Mouse (Mus musculus): ENCODE results near the gene Tbc1d21.

The Tbc1d21 gene

DNA sequence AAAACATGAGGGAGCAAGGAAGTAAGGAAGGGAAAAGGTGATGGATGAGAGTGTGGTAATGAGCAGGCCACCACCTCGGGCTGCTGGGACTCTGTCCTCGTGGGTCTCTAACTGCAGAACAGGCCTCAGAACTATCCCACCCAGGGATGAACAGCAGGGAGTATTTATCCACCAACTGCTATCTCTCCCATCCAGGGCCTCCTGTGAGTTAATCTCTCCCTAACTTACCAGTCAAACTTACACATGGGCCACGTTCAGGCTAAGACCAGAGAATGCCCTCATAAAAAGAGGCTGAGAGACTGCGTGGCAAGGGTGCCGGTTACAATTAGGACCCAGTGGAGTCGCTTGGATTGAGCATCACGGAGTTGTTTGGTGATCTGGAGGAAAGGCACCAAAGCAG is 24.3 kb downstream of the Tbc1d21 start:
- no peak for DNase-seq (ENCODE audit: low spot score in 2 of 2)

DNA sequence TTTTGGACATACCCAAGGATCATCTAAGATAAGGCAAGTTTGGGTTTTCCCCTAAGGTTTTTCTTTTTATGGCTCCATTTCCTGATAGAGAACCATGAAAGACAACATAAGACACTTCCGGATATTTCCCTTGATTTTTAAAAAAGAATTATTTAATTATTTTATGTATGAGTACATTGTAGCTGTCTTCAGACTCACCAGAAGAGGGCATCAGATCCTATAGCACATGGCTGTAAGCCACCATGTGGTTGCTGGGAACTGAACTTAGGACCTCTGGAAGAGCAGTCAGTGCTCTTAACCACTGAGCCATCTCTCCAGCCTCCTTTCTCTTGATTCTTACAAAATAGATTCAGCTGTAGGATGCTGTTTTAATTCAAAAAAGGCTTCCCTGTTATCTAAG is 28.5 kb downstream of the Tbc1d21 start:
- DNase-seq (ENCODE audit: low spot score in 2 of 2): no peak

- no peak for DNase-seq (ENCODE audit: low spot score in 2 of 2)
Measured at GRCm38 (mm10) chr9:58336650-58337281, 33.5 kb downstream of the Tbc1d21 start.

DNA sequence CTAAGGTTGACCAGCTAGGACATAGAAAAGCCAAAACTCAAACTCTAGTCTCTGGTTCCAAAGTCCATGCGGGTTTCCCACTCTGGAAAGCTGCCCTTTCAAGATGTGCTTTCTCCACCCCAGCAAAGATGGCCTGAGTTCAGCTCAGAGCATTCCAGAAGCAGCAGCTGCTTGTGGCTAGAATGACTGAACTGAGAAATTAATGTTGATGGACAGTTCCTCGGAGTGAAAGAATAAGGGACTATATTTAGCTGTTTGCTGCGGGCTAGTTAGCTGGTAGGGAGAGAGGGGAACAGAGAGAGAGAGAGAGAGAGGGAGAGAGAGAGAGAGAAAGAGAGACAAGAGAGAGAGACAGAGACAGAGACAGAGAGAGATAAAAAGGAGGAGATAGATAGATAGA is 39.0 kb downstream of the Tbc1d21 start:
- no peak for DNase-seq (ENCODE audit: low spot score in 2 of 2)

DNA sequence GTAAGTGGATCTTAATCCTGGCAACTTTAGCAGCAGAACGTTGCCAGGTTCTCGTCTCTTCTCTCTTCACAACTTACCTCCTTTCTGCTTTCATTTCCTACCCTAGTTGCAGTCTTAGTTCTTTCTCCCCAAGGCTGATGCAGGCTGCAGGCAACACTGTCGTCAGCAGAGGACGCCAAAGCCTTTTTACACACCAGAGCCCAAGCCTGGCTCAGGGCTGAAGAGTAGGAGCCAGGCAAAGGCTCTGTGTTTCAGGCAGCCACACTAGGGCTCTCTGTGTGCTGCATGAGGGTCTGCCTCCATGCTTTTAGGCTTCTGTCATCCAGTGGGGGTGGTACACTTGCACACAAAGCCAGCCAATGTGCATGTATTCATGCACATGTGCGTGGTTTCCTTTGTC is 40.0 kb downstream of the Tbc1d21 start:
- no peak for DNase-seq (ENCODE audit: low spot score in 2 of 2)

DNA sequence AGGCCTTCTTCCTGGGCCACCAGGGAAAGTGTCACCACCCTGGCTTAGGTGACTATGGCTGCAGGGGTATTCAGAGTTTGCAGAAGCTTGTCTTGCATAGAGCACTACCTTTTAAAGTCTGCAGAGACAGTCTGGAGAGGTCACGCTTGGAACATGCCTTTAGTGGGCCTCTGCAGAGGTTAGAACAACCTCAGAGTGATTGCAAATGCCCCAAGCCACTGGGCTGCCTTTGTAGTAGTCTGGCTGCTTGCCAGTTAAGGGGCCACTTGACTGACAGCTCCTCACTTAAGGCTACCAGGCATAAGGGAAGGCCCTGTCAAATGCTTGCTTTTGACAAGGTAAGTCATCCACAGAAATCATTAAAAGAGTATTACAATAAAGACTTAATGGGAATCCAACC is 42.9 kb downstream of the Tbc1d21 start:
- no peak for DNase-seq (ENCODE audit: low spot score in 2 of 2)

DNA sequence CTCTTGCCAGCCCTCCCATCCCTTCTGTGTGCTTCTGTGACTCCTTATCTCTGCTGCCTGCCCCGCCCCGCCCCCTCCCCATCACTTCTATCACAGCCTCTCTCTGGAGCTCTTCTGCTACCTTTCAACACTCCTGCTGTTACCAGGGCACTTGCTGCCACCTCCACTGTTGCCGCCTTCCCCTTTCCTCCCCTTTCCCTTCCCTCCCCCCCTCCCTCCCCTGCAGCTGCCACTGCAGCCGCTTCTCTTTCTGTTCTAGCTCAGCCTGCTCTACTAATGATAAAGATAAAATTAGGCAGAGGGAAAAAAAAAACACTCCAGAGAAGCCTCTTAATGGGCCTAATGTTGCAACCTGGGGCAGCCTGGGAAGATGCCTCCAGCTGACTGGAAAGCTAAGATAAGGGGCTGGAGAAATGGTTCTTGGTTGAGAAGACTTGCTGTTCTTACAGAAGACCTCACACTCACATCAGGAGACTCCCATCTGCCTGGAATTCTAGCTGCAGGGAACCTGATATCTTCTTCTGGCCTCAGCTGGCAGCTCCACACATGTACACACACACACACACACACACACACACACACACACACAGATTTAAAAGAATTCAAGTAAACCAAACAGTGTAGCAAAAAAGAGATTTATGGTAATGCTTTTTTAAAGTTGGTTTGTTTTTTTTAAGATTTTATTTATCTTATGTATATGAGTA is 43.6 kb downstream of the Tbc1d21 start:
- no peak for DNase-seq (ENCODE audit: low spot score in 2 of 2)

DNA sequence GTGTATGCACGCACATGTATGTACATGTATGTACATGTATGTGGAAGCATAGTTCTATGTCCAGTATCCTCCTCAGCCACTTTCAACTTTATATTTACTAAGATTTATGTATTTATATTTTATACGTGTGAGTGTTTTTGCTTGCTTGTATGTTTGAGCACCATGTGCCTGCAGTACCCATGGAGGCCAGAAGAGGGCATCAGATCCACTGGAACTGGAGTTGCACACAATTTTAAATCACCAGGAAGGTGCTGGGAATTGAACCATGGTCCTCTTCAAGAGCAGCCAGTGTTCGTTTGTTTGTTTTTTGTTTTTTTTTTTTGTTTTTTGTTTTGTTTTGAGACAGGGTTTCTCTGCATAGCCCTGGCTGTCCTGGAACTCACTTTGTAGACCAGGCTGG is 48.6 kb downstream of the Tbc1d21 start:
- no peak for DNase-seq (ENCODE audit: low spot score in 2 of 2)

- DNase-seq (ENCODE audit: low spot score in 2 of 2): no peak
Measured at GRCm38 (mm10) chr9:58318317-58318716, 51.9 kb downstream of the Tbc1d21 start.

DNA sequence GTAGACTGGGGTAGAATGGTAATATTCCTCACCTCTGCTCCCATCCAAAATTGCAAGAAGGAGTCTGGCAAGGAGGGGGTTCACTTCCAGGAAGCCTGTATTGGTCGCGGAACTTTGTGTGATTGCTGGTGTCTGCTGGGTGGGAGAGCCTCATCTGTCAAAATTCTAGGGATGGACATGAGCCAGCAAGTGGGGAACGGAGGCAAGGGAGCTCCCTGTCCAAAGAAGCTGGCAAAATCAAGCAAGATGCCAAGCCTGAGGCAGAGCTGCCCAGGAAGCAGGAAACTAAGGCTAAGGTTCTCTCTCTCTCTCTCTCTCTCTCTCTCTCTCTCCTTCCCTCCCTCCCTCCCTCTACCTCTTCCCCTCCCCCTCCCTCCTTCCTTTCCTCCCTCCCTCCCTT is 52.9 kb downstream of the Tbc1d21 start:
- DNase-seq (ENCODE audit: low spot score in 2 of 2): no peak

- no peak for DNase-seq (ENCODE audit: low spot score in 2 of 2)
Measured at GRCm38 (mm10) chr9:58316784-58317183, 53.5 kb downstream of the Tbc1d21 start.

GRCm38 (mm10) chr9:58315850-58316249 is 54.4 kb downstream of the Tbc1d21 start:
- DNase-seq (ENCODE audit: low spot score in 2 of 2): no peak

DNA sequence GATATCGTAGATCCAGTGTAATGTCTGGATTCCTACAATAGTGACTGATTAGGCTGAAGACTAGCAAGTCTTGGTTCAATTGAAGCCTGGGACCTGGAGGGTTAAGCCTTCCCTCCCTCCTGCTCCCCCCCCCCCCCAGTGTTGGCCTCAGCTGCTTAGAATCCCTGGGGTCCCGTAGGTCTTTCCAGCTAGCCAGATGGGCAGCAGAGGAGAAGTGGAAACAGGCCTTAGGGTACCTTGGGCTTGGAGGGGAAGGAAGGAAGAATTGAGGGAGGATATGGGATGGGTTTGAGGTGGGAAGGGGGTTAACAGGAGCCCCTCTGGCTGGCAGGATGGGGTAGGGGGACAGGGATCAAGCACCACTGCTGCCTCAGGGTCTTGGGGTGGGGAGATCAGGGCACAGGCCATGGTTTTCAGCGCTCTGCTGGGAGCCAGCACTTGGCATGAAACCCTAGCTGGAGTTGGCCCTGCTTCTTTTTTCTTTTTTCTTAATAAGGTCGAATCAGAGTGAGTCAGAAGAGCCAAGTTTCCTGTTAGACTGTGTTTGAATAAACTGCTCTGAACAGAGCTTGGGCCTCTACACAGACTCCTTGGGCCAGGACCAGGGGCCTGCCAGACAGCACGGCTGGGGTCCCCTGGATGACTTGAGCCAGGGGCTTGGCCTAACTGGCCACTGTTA is 55.4 kb downstream of the Tbc1d21 start:
- peak in 1 of 2 experiments; percentile 54 for DNase-seq (ENCODE audit: low spot score in 2 of 2)

- peak; percentile 54 to 78 for DNase-seq (ENCODE audit: low spot score in 2 of 2)
Measured at GRCm38 (mm10) chr9:58312944-58313359, 57.3 kb downstream of the Tbc1d21 start, which contains the start of gene Loxl1. Gene Loxl1, minus strand, starts transcription at chr9:58313186.

- peak in 1 of 2 experiments; percentile 46 for DNase-seq (ENCODE audit: low spot score in 2 of 2)
Measured at GRCm38 (mm10) chr9:58312196-58312943, 57.9 kb downstream of the Tbc1d21 start.

DNA sequence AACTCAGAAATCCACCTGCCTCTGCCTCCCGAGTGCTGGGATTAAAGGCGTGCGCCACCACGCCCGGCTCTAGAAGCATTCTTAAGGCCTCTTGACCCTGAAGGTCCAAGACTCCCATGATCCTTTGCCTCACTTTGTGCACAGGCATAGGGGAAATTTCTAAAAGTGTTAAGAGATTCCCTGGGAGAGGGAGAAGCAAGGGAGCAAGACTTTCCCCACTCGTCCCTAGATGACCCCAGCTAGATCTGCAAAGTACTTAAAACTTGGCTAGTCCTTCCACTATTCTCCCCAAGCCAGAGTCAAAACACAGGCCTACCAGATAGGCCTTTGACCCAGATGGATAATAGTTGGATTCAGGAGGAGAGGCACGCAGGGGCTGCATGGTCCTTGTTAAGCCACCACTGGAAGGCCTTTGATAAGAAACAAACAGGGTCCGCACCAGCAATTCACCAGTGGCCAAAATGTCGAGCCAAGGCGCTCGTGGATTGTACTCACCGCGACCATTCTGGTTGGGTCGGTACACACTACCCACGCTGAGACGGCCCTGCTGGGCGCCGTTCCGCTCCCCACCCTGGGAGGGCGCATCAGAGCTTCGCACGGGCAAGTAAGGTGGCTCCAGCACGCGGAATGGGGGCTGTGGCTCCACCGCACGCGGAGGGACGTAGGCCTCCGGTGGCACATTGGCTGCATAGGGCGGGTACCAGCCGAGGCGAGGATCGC is 58.9 kb downstream of the Tbc1d21 start:
- DNase-seq (ENCODE audit: low spot score in 2 of 2): peak in 1 of 2 experiments; percentile 43

- peak in 1 of 2 experiments; percentile 72 for DNase-seq (ENCODE audit: low spot score in 2 of 2)
Measured at GRCm38 (mm10) chr9:58310043-58310660, 60.1 kb downstream of the Tbc1d21 start.

Data from urinary bladder, postnatal 36 days (tissue).